Mouse (Mus musculus): Measurements from ENCODE around the gene Kmt2b. TPM values are rescaled to one million over a fixed set of nuclear protein-coding genes. Genes with fewer than 3 reads are reported as not detected.
A peak's percentile ranks its signal among the peaks of the same experiment; 100 is the strongest.

Kmt2b gene
- 13.2 and 14.2 TPM in 2 replicates for polyA plus RNA-seq (2014; fragmentation: Nextera tagmentation; extraction: Ambion mirVana)

DNA sequence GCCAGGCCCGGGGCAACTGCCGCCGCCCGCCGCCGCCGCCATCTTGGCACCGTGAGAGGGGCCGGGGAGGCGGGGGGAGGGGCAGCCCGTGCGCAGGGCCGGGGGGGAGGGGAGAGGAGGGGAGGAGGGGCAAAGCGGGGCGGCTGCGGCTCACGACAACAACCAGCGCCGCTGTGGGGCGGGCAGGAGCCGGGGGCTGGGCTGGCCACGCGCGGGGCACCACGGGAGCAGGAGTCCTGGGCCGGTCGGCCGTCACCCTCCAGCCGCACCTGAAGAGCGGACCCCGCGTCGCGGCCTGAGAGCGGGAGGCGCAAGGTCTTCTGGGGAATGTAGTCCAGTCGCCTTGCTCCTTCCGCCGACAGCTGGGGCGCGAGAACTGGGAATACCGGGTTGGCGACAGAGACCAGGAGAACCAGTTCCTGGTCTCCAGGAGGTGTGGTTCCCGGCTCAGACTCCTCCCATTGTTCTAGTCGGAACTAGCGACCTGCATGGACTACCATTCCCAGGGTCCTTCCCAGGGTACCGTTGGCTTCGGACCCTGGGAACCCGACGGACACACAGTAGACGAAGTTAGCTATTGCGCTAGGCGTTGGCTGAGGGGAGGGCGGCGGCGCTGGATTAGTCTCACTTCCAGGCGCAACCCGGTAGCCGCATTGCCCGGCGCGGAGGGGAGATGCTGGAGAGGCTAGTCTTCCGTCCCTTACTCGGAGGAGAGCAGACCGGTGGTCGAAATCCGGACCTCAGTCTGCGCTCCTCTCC lies at the start of gene Kmt2b:
Gene Kmt2b, minus strand, starts transcription at position 51 of the 759 bp plus-strand sequence.
- H3K4me3 ChIP-seq (ENCODE audit: low read depth, low read length) = peak within 1 kb of the TSS; percentile 91
- no peaks in the 10 kb centered on the region for H3K9me3 ChIP-seq (ENCODE audit: control insufficient read depth, low read depth, low read length)
- no peaks in the 10 kb centered on the region for H3K27me3 ChIP-seq (ENCODE audit: control insufficient read depth, insufficient read depth, low read length)
- H3K9ac ChIP-seq (replicated peaks; ENCODE audit: low read depth, low read length) = peak within 1 kb of the TSS; percentile 90
- 0% methylated on average over 48 of the region's 68 CpGs for WGBS
- H3K4me2 ChIP-seq (replicated peaks; ENCODE audit: low read depth, low read length) = peak within 1 kb of the TSS; percentile 94
- peak within 1 kb of the TSS; percentile 91 for H3K27ac ChIP-seq (ENCODE audit: low read length)
- H3K4me1 ChIP-seq (ENCODE audit: control insufficient read depth, insufficient read depth, low read length) = peaks cover 17% of the 10 kb centered on the region; the same call in 1 of the 2 replicates
- peaks cover 29% of the 10 kb centered on the region for H3K36me3 ChIP-seq (ENCODE audit: control insufficient read depth, insufficient read depth, low read length)
- peak; percentile 96 for ATAC-seq (ENCODE audit: insufficient number of reproducible peaks, insufficient read depth, low FRiP score, low read depth)

GRCm38 (mm10) chr7:30636395-30636794 lies 47.9 kb upstream of the Kmt2b start:
- H3K36me3 ChIP-seq (ENCODE audit: control insufficient read depth, insufficient read depth, low read length) = peaks cover 12% of the 10 kb centered on the region
- no peak overlapping the region for H3K4me2 ChIP-seq (replicated peaks; ENCODE audit: low read depth, low read length)
- peaks cover 35% of the 10 kb centered on the region for H3K27me3 ChIP-seq (ENCODE audit: control insufficient read depth, insufficient read depth, low read length)
- no peak overlapping the region for H3K27ac ChIP-seq (ENCODE audit: low read length)
- no peaks in the 10 kb centered on the region for H3K4me1 ChIP-seq (ENCODE audit: control insufficient read depth, insufficient read depth, low read length)
- no peaks in the 10 kb centered on the region for H3K9me3 ChIP-seq (ENCODE audit: control insufficient read depth, low read depth, low read length)
- no peak overlapping the region for H3K9ac ChIP-seq (replicated peaks; ENCODE audit: low read depth, low read length)
- no peak overlapping the region for H3K4me3 ChIP-seq (ENCODE audit: low read depth, low read length)
- WGBS = 23% methylated on average over 11 of the region's 11 CpGs
- no peak for ATAC-seq (ENCODE audit: insufficient number of reproducible peaks, insufficient read depth, low FRiP score, low read depth)

GRCm38 (mm10) chr7:30635752-30636151 lies 47.2 kb upstream of the Kmt2b start, which contains the start of gene Etv2:
Gene Etv2, minus strand, starts transcription at chr7:30635852.
- Histone ChIP-seq H3K4me2 (replicated peaks; ENCODE audit: low read depth, low read length) (peak within 1 kb of the TSS; percentile 33), H3K9ac (replicated peaks; ENCODE audit: low read depth, low read length) (no peak within 1 kb of the TSS; the same call in 1 of the 2 replicates), H3K4me1 (ENCODE audit: control insufficient read depth, insufficient read depth, low read length) (no peaks in the 10 kb centered on the region), H3K36me3 (ENCODE audit: control insufficient read depth, insufficient read depth, low read length) (peaks cover 6% of the 10 kb centered on the region), H3K27ac (ENCODE audit: low read length) (no peak within 1 kb of the TSS), H3K27me3 (ENCODE audit: control insufficient read depth, insufficient read depth, low read length) (peaks cover 35% of the 10 kb centered on the region), H3K9me3 (ENCODE audit: control insufficient read depth, low read depth, low read length) (no peaks in the 10 kb centered on the region), H3K4me3 (ENCODE audit: low read depth, low read length) (peak within 1 kb of the TSS; percentile 9; the same call in 1 of the 2 replicates)
- no peak for ATAC-seq (ENCODE audit: insufficient number of reproducible peaks, insufficient read depth, low FRiP score, low read depth)
- WGBS = 5% methylated on average over 5 of the region's 5 CpGs

- Histone ChIP-seq H3K4me2 (replicated peaks; ENCODE audit: low read depth, low read length) (peak overlapping the region; percentile 33), H3K9me3 (ENCODE audit: control insufficient read depth, low read depth, low read length) (no peaks in the 10 kb centered on the region), H3K4me1 (ENCODE audit: control insufficient read depth, insufficient read depth, low read length) (no peaks in the 10 kb centered on the region), H3K27ac (ENCODE audit: low read length) (no peak overlapping the region), H3K9ac (replicated peaks; ENCODE audit: low read depth, low read length) (no peak overlapping the region; the same call in 1 of the 2 replicates), H3K36me3 (ENCODE audit: control insufficient read depth, insufficient read depth, low read length) (no peaks in the 10 kb centered on the region), H3K4me3 (ENCODE audit: low read depth, low read length) (peak overlapping the region; percentile 9; the same call in 1 of the 2 replicates), H3K27me3 (ENCODE audit: control insufficient read depth, insufficient read depth, low read length) (peaks cover 35% of the 10 kb centered on the region)
- ATAC-seq (ENCODE audit: insufficient number of reproducible peaks, insufficient read depth, low FRiP score, low read depth) = peak; percentile 51; the same call in 1 of the 2 replicates
- WGBS = 3% methylated on average over 20 of the region's 20 CpGs
Measured at GRCm38 (mm10) chr7:30634621-30635020, 46.1 kb upstream of the Kmt2b start.

DNA sequence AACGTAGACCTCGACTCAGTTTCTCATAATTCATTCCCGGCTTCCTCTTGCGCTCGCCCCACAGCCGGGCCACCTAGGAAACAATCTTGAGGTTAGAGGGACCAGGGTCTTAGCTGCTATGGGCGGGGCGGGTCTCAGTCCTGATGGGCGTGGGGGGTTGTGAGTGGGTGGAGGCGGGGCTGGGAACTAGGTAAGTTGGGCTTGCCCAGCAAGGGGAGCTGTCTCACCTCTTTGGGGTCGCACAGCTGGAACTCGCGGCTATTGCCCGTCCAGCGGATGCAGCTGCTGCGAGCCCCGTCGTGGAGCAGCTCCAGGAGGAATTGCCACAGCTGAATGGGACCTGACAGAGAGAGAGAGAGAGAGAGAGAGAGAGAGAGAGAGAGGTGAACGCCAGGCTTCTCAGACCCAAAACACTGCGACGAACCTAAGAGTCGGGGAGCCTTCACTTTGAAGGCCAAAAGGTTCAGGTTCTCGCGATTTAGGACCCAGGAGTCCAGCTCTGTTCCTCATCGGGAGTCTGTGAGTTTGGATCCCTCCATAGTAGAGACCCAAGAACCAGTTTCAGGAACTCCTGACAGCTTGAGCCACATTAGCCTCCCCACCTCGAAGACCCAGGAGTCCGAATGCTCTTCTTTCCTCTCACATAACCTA lies 45.4 kb upstream of the Kmt2b start:
- no peak overlapping the region for H3K4me3 ChIP-seq (ENCODE audit: low read depth, low read length)
- H3K36me3 ChIP-seq (ENCODE audit: control insufficient read depth, insufficient read depth, low read length) = no peaks in the 10 kb centered on the region
- H3K4me1 ChIP-seq (ENCODE audit: control insufficient read depth, insufficient read depth, low read length) = no peaks in the 10 kb centered on the region
- H3K27me3 ChIP-seq (ENCODE audit: control insufficient read depth, insufficient read depth, low read length) = peaks cover 35% of the 10 kb centered on the region
- no peak overlapping the region for H3K27ac ChIP-seq (ENCODE audit: low read length)
- H3K4me2 ChIP-seq (replicated peaks; ENCODE audit: low read depth, low read length) = no peak overlapping the region
- no peak overlapping the region for H3K9ac ChIP-seq (replicated peaks; ENCODE audit: low read depth, low read length)
- no peaks in the 10 kb centered on the region for H3K9me3 ChIP-seq (ENCODE audit: control insufficient read depth, low read depth, low read length)
- WGBS = 6% methylated on average over 27 of the region's 27 CpGs
- no peak for ATAC-seq (ENCODE audit: insufficient number of reproducible peaks, insufficient read depth, low FRiP score, low read depth)

DNA sequence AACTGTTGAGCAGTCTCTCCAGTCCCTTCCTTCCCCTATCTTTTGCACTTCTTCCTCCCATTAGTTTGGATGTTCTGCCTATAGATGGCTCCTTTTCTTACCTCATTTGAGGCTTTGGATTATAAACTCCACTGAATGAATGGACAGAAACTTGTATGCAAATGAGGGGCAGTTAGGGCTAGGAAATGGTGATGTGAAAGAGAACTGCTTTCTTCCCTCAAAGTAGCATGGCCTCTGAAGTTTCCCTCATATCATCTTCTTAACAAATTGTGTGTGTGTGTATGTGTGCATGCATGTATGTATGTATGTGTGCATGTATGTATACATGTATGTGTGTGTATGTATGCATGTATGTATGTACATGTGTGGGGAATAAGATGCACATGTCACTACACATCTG lies 40.5 kb upstream of the Kmt2b start:
- H3K27me3 ChIP-seq (ENCODE audit: control insufficient read depth, insufficient read depth, low read length) = peaks cover 10% of the 10 kb centered on the region
- no peak for ATAC-seq (ENCODE audit: insufficient number of reproducible peaks, insufficient read depth, low FRiP score, low read depth)
- H3K9me3 ChIP-seq (ENCODE audit: control insufficient read depth, low read depth, low read length) = no peaks in the 10 kb centered on the region

GRCm38 (mm10) chr7:30626647-30627046 lies 38.1 kb upstream of the Kmt2b start:
- no peak overlapping the region for H3K9ac ChIP-seq (replicated peaks; ENCODE audit: low read depth, low read length)
- H3K27me3 ChIP-seq (ENCODE audit: control insufficient read depth, insufficient read depth, low read length) = no peaks in the 10 kb centered on the region
- H3K4me1 ChIP-seq (ENCODE audit: control insufficient read depth, insufficient read depth, low read length) = peaks cover 6% of the 10 kb centered on the region; the same call in 1 of the 2 replicates
- WGBS = 83% methylated on average over 5 of the region's 5 CpGs
- H3K4me2 ChIP-seq (replicated peaks; ENCODE audit: low read depth, low read length) = no peak overlapping the region
- no peak for ATAC-seq (ENCODE audit: insufficient number of reproducible peaks, insufficient read depth, low FRiP score, low read depth)
- no peak overlapping the region for H3K4me3 ChIP-seq (ENCODE audit: low read depth, low read length)
- no peak overlapping the region for H3K27ac ChIP-seq (ENCODE audit: low read length)
- H3K36me3 ChIP-seq (ENCODE audit: control insufficient read depth, insufficient read depth, low read length) = peaks cover 25% of the 10 kb centered on the region
- H3K9me3 ChIP-seq (ENCODE audit: control insufficient read depth, low read depth, low read length) = no peaks in the 10 kb centered on the region

More for the DNA sequence above, 40.5 kb upstream of the Kmt2b start:
- no peak overlapping the region for H3K9ac ChIP-seq (replicated peaks; ENCODE audit: low read depth, low read length)
- H3K4me2 ChIP-seq (replicated peaks; ENCODE audit: low read depth, low read length) = no peak overlapping the region
- H3K36me3 ChIP-seq (ENCODE audit: control insufficient read depth, insufficient read depth, low read length) = peaks cover 3% of the 10 kb centered on the region; the same call in 1 of the 2 replicates
- no peak overlapping the region for H3K27ac ChIP-seq (ENCODE audit: low read length)
- no peak overlapping the region for H3K4me3 ChIP-seq (ENCODE audit: low read depth, low read length)
- peaks cover 6% of the 10 kb centered on the region; the same call in 1 of the 2 replicates for H3K4me1 ChIP-seq (ENCODE audit: control insufficient read depth, insufficient read depth, low read length)

GRCm38 (mm10) chr7:30625530-30626384 lies 37.2 kb upstream of the Kmt2b start, which contains the start of gene Cox6b1:
Gene Cox6b1, minus strand, starts transcription at chr7:30626151.
- peaks cover 6% of the 10 kb centered on the region; the same call in 1 of the 2 replicates for H3K4me1 ChIP-seq (ENCODE audit: control insufficient read depth, insufficient read depth, low read length)
- H3K4me3 ChIP-seq (ENCODE audit: low read depth, low read length) = peak within 1 kb of the TSS; percentile 88
- H3K4me2 ChIP-seq (replicated peaks; ENCODE audit: low read depth, low read length) = peak within 1 kb of the TSS; percentile 73
- peak; percentile 95 for ATAC-seq (ENCODE audit: insufficient number of reproducible peaks, insufficient read depth, low FRiP score, low read depth)
- peaks cover 25% of the 10 kb centered on the region for H3K36me3 ChIP-seq (ENCODE audit: control insufficient read depth, insufficient read depth, low read length)
- peak within 1 kb of the TSS; percentile 82 for H3K9ac ChIP-seq (replicated peaks; ENCODE audit: low read depth, low read length)
- H3K27ac ChIP-seq (ENCODE audit: low read length) = no peak within 1 kb of the TSS
- WGBS = 2% methylated on average over 44 of the region's 44 CpGs
- no peaks in the 10 kb centered on the region for H3K27me3 ChIP-seq (ENCODE audit: control insufficient read depth, insufficient read depth, low read length)
- H3K9me3 ChIP-seq (ENCODE audit: control insufficient read depth, low read depth, low read length) = no peaks in the 10 kb centered on the region
